Mouse (Mus musculus) layer of hippocampus, postnatal 36 days (tissue): ENCODE measurements around the gene Megf9. TPM values are rescaled to one million over a fixed set of nuclear protein-coding genes. Genes with fewer than 3 reads are reported as not detected.

Source experiments
- DNase-seq, 2 experiments: peaks; one replicate each; pipeline ENCODE4 v3.0.0; 2022
- total RNA-seq, 2 experiments: library from RNA; stranded (reverse); gene quantifications; 2 replicates each; pipeline ENCODE4 v1.2.3; 2021

The Megf9 gene
- total RNA-seq, 2 experiments from 2014 or later = 119 to 120 TPM

GRCm38 (mm10) chr4:70412126-70412525 lies 122.7 kb downstream of the Megf9 start:
- peak in 1 of 2 experiments; percentile 26 for DNase-seq

GRCm38 (mm10) chr4:70409994-70410721 lies 124.6 kb downstream of the Megf9 start, which contains the start of gene Cdk5rap2:
TSS of gene Cdk5rap2 (minus strand) at chr4:70410443.
- peak; percentile 96 to 97 for DNase-seq

- DNase-seq = no peak
Measured at GRCm38 (mm10) chr4:70409456-70409855, 125.3 kb downstream of the Megf9 start.

- DNase-seq = peak; percentile 76
Measured at GRCm38 (mm10) chr4:70402109-70402819, 132.5 kb downstream of the Megf9 start.

- DNase-seq = no peak
Measured at GRCm38 (mm10) chr4:70399476-70399875, 135.3 kb downstream of the Megf9 start.

- DNase-seq = no peak
Measured at GRCm38 (mm10) chr4:70399074-70399473, 135.7 kb downstream of the Megf9 start.

GRCm38 (mm10) chr4:70398088-70398487 lies 136.7 kb downstream of the Megf9 start:
- DNase-seq = no peak

- DNase-seq = no peak
Measured at GRCm38 (mm10) chr4:70396701-70397100, 138.1 kb downstream of the Megf9 start.

- DNase-seq = no peak
Measured at GRCm38 (mm10) chr4:70394736-70395135, 140.1 kb downstream of the Megf9 start.

GRCm38 (mm10) chr4:70391760-70392372 lies 142.9 kb downstream of the Megf9 start:
- no peak for DNase-seq

- no peak for DNase-seq
Measured at GRCm38 (mm10) chr4:70391073-70391472, 143.7 kb downstream of the Megf9 start.

- DNase-seq = no peak
Measured at GRCm38 (mm10) chr4:70386206-70386605, 148.6 kb downstream of the Megf9 start.

- DNase-seq = no peak
Measured at GRCm38 (mm10) chr4:70377359-70377758, 157.4 kb downstream of the Megf9 start.

Other genes starting within 250 kb of the Megf9 start
- 10 to 100 TPM; 11.0 to 14.7 TPM for gene Cdk5rap2, start 124.6 kb downstream of the Megf9 start, total RNA-seq